Mouse (Mus musculus): ENCODE results near the gene Srsf11.

Srsf11 gene

DNA sequence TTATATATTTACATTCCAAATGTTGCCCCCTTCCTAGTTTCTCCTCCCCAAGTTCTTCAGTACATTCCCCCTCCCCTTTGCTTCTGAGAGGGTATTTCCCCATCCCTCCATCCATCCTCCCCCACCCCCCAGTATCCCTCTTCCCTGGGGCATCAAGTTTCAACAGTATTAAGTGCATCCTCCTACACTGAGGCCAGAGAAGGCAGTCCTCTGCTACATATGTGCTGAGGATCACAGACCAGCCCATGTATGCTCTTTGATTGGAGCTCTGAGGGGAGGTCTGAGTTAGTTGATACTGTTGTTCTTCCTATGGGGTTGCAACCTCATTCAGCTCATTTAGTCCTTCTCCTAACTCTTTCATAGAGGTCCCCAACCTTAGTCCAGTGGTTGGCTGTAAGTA, 56.8 kb downstream of the Srsf11 start:
- no peak for DNase-seq

GRCm38 (mm10) chr3:157973236-157973635, 63.2 kb downstream of the Srsf11 start:
- DNase-seq, result no peak

- no peak for DNase-seq
Observed at GRCm38 (mm10) chr3:157971151-157971550, 65.3 kb downstream of the Srsf11 start.

Measured in kidney, postnatal 36 days (tissue).